Mouse (Mus musculus) heart, embryonic 15.5 days (tissue): Measurements from ENCODE around the gene Lrrc15. TPM values are rescaled to one million over a fixed set of nuclear protein-coding genes. Genes with fewer than 3 reads are reported as not detected.

ENCODE experiments used
- ATAC-seq: fragments of 200-750 bp; cut with Nextera tagmentation; replicated peaks from 2 replicates; pipeline ENCODE4 v1.8.0; 2017; ENCODE audit warnings: low read depth, moderate TSS enrichment; ENCODE audit not compliant: insufficient number of reproducible peaks, insufficient read depth, low FRiP score
- H3K27ac ChIP-seq: fragments of 300-500 bp; sonication (generic); 2 replicates; pipeline ENCODE4 v1.5.1; 2015; ENCODE audit warnings: mild to moderate bottlenecking, inconsistent platforms
- H3K27me3 ChIP-seq: fragments of 300-500 bp; sonication (generic); 2 replicates; pipeline ENCODE4 v1.6.1; 2015; ENCODE audit warnings: inconsistent platforms
- H3K36me3 ChIP-seq: fragments of 300-500 bp; sonication (generic); 2 replicates; pipeline ENCODE4 v1.6.1; 2015; ENCODE audit warnings: mild to moderate bottlenecking, inconsistent platforms
- H3K4me1 ChIP-seq: fragments of 300-500 bp; sonication (generic); replicated peaks from 2 replicates; pipeline ENCODE4 v1.6.1; 2015; ENCODE audit warnings: inconsistent platforms
- H3K4me2 ChIP-seq: fragments of 300-500 bp; sonication (generic); 2 replicates; pipeline ENCODE4 v1.6.1; 2015; ENCODE audit warnings: inconsistent platforms, mild to moderate bottlenecking, moderate library complexity
- H3K4me3 ChIP-seq: fragments of 300-500 bp; sonication (generic); 2 replicates; pipeline ENCODE4 v1.5.1; 2015; ENCODE audit warnings: mild to moderate bottlenecking, inconsistent platforms
- H3K9ac ChIP-seq: fragments of 300-500 bp; sonication (generic); 2 replicates; pipeline ENCODE4 v1.6.1; 2015; ENCODE audit warnings: mild to moderate bottlenecking, inconsistent platforms
- H3K9me3 ChIP-seq: fragments of 300-500 bp; sonication (generic); replicated peaks from 2 replicates; pipeline ENCODE4 v1.6.1; 2016; ENCODE audit warnings: inconsistent platforms
- WGBS: fragments of 180-500 bp; shearing (Covaris S2); methylation state at CpG from one replicate; pipeline ENCODE4 v1.1.7; 2015; ENCODE audit warnings: mixed read lengths; 5-methylcytosine and 5-hydroxymethylcytosine counted together
- polyA plus RNA-seq: library from polyadenylated mRNA; unstranded; fragments of >200 nt; fragmentation: Nextera tagmentation; extraction: Ambion mirVana; gene quantifications from 2 replicates; pipeline ENCODE4 v1.2.1, GENCODE M21; 2015

The Lrrc15 gene
- polyA plus RNA-seq, 1 experiment from 2014 or later = 0.26 TPM

DNA sequence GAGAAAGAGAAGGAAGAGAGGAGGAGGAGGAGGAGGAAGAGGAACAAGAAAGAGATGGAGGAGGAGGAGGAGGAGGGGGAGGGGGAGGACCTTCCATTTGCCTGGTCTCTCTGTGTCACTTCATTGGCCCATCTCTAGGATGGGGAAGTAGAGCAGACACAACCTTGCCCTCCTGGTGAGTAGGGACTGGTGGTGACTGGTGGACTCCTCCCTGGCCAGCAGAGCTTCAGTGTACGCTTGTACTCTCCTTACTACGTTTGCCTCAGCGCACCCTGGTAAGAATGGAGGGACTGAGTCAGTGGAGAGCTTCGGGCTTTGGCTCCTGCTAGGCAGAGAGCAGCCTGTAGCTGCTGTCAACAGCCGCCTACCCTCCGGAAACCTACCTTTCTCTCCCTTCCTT lies 19.6 kb upstream of the Lrrc15 start:
- peaks cover 55% of the 10 kb centered on the region for H3K27me3 ChIP-seq
- H3K9me3 ChIP-seq = no peaks in the 10 kb centered on the region
- H3K36me3 ChIP-seq = no peaks in the 10 kb centered on the region
- H3K9ac ChIP-seq = no peak overlapping the region
- no peak overlapping the region for H3K4me2 ChIP-seq
- H3K4me3 ChIP-seq = no peak overlapping the region
- ATAC-seq = no peak
- H3K4me1 ChIP-seq = no peaks in the 10 kb centered on the region
- no peak overlapping the region for H3K27ac ChIP-seq
- WGBS = 86% methylated on average over 6 of the region's 6 CpGs

DNA sequence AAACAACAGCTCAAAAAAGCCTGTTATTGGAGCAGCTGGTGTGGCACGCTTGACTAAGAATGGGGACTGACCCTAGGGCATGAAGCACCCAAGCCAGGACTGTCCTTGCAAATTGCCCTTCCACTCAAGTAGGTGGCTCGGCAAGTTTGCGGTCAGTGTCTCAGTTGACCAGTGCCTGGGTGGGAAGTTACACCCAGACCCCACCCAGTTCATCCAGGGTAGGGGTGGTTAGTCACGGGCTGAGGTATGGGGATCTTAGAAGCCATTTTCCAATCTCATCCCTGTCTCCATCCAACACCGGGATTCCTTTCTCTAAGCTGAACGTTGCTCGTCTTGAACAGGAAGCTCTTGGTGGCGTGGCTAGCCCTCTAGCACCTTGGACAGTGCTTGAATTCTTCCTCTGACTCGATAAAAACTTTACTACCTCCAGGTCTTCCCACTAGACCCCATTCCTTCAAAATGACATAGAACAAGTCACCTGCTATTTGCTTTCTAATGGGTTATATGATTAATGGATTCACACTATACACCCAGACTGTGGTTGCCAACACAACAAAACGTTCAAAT lies 16.7 kb upstream of the Lrrc15 start:
- ATAC-seq = no peak
- Histone ChIP-seq H3K4me1 (no peaks in the 10 kb centered on the region), H3K27me3 (peaks cover 34% of the 10 kb centered on the region), H3K4me3 (no peak overlapping the region), H3K27ac (no peak overlapping the region), H3K9ac (no peak overlapping the region), H3K9me3 (no peaks in the 10 kb centered on the region), H3K36me3 (no peaks in the 10 kb centered on the region), H3K4me2 (no peak overlapping the region)
- 55% methylated on average over 10 of the region's 10 CpGs for WGBS

DNA sequence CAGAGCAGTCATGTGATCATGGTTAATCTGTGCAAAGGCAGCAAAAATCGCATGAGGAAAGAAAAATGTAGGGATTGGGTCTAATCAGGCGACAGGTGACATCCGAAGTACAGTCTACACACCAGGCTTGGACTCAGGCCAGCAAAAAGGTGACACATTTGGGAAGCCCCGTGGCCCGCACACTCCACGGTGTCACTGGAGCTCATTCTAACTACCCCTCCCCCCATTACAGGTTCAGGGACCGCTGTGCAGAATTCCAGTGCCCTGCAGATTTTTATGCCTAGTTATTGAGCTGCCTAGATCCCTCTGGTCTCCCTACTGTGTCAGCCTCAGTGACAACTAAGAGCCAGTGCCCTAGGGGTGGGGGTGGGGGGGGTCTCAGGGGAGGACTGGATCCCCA lies 14.4 kb upstream of the Lrrc15 start:
- no peak overlapping the region for H3K4me3 ChIP-seq
- ATAC-seq = no peak
- H3K27me3 ChIP-seq = peaks cover 22% of the 10 kb centered on the region
- H3K27ac ChIP-seq = no peak overlapping the region
- no peaks in the 10 kb centered on the region for H3K9me3 ChIP-seq
- H3K4me1 ChIP-seq = no peaks in the 10 kb centered on the region
- no peaks in the 10 kb centered on the region for H3K36me3 ChIP-seq
- WGBS = 78% methylated on average over 7 of the region's 7 CpGs
- no peak overlapping the region for H3K4me2 ChIP-seq
- no peak overlapping the region for H3K9ac ChIP-seq

DNA sequence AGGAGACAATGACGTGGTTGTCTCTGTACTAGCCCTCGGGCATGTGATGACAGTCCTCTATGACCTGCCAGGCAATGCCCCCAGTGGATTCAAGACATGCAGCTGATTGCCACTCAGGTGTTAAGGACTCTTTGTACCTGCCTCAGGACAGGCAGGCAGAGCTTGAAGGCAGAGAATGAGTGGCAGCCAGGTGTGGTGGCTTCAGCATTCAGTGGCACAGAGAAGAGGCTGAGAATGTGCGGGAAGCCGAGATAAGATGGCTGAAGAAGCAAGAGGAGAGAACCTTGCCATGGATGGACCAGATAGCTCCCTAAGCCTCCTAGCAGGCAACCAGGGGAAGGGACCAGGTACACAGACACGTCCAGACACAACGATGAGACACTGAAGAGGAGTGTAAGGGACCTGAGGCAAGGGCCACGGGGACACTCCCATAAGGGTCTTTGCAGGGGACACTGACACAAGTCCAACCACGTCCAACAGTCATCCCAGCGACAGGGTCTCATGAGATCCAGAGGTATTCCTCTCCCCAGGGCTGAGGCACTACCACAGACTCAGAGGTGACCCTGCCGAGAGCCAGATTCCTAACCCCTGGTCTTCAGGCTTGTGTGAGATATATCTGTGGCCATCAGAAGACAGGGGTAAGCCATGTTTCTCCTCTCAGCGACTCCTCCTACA lies 13.7 kb upstream of the Lrrc15 start:
- no peak overlapping the region for H3K27ac ChIP-seq
- H3K4me1 ChIP-seq = no peaks in the 10 kb centered on the region
- no peak for ATAC-seq
- H3K27me3 ChIP-seq = peaks cover 18% of the 10 kb centered on the region
- 79% methylated on average over 11 of the region's 11 CpGs for WGBS
- no peaks in the 10 kb centered on the region for H3K36me3 ChIP-seq
- no peak overlapping the region for H3K4me3 ChIP-seq
- H3K4me2 ChIP-seq = no peak overlapping the region
- no peak overlapping the region for H3K9ac ChIP-seq
- H3K9me3 ChIP-seq = no peaks in the 10 kb centered on the region

DNA sequence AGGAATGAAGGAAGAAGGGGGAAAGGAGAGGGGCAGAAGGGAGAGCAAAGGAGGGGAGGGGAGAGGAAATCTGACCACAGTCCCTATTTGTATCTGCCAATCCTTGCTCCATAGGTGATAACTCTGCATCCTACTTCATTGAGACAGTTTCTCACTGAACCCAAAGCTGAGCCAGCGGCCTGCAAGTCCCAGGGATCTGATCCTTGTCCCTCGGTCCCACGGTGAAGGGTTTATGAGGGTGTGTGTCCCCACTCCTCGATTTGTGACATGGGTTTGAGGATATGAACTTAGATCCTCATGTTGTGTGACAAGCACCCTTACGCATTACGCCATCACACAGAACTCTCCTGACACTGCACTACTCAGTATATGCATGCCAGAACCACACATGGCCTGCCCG lies 12.1 kb upstream of the Lrrc15 start:
- Histone ChIP-seq H3K9ac (no peak overlapping the region), H3K27me3 (peaks cover 9% of the 10 kb centered on the region), H3K4me3 (no peak overlapping the region), H3K9me3 (no peaks in the 10 kb centered on the region), H3K4me2 (no peak overlapping the region), H3K36me3 (no peaks in the 10 kb centered on the region), H3K4me1 (no peaks in the 10 kb centered on the region), H3K27ac (no peak overlapping the region)
- no peak for ATAC-seq
- 85% methylated on average over 7 of the region's 7 CpGs for WGBS

DNA sequence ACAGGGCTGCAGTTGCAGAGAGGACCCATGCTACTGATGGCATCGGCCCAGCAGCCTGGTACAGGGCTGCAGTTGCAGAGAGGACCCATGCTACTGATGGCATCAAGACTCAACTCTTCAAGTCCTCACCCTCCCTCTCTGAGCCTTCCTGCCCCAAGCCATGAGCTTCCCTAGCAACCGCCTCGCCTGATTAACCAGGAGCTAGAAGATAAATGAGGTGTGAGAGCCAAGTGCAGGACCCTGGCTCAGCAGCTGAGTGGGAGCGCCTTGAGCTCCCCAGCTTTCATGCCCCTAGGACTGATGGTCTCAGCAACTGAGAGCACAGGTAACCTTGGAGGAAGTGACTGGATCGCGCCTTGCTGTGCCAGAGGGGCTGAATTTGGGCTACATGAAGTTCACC lies 7.4 kb upstream of the Lrrc15 start:
- H3K4me3 ChIP-seq = no peak overlapping the region

DNA sequence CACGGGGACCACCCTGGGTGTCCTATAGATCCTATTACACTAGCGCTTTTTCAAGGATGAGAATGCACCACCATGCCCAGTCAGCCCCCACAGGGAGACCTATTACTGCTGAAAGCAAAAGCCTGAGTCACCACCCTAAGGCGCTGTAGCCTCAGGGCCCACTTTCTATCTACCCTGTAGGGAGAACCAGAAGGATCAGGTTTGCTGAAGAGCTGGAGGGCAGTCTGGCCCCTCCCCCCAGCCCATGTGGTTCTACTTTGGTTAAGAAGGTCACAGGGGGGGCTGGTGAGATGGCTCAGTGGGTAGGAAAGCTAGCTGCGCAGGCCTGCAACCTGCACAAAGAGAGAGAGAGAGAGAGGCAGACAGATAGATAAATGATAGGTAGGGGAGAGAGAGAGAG lies 2.6 kb upstream of the Lrrc15 start:
- Histone ChIP-seq H3K4me3 (no peak overlapping the region), H3K36me3 (no peaks in the 10 kb centered on the region), H3K4me2 (no peak overlapping the region), H3K27me3 (peaks cover 61% of the 10 kb centered on the region), H3K9ac (no peak overlapping the region), H3K27ac (no peak overlapping the region), H3K9me3 (no peaks in the 10 kb centered on the region), H3K4me1 (peaks cover 15% of the 10 kb centered on the region)
- ATAC-seq = no peak
- WGBS = 57% methylated on average over 4 of the region's 4 CpGs

More for the DNA sequence above, 7.4 kb upstream of the Lrrc15 start:
- 62% methylated on average over 6 of the region's 6 CpGs for WGBS
- H3K9ac ChIP-seq = no peak overlapping the region
- no peak overlapping the region for H3K4me2 ChIP-seq
- no peaks in the 10 kb centered on the region for H3K4me1 ChIP-seq
- H3K27me3 ChIP-seq = peaks cover 18% of the 10 kb centered on the region
- no peaks in the 10 kb centered on the region for H3K36me3 ChIP-seq
- H3K27ac ChIP-seq = no peak overlapping the region
- H3K9me3 ChIP-seq = no peaks in the 10 kb centered on the region
- no peak for ATAC-seq

DNA sequence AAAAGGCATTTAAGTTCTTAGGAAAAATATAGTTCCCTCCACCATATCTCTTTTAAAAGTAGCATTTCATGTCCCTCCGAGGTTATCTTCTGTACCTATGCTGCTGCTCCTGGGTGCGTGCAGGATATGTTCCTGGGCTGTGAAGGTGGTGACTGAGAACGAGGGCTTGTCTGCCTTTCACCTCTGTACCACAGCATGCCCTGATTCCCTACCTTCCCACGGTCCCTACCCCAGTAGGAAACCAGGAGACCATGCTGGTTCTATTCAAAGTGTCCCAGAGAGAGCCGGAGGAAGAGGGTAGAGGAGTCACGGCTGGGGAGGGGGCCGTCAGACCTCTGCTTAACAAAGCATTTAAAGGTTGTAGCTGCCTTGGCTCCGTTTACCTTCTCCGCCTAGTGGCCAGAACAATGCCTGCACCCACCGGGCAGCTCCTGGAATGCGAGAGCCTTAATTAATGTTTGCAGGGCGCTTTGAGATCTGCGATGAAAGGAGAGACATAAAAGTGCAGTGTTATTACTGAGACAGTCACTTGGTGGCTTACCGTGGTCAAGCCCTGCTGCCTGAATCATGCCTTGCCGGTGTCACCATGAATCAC lies 784 bp upstream of the Lrrc15 start:
- ATAC-seq = no peak
- H3K9ac ChIP-seq = no peak overlapping the region
- peak overlapping the region; percentile 53 for H3K4me2 ChIP-seq
- peaks cover 18% of the 10 kb centered on the region for H3K4me1 ChIP-seq
- H3K9me3 ChIP-seq = no peaks in the 10 kb centered on the region
- H3K27me3 ChIP-seq = peaks cover 61% of the 10 kb centered on the region
- WGBS = 2% methylated on average over 15 of the region's 15 CpGs
- H3K4me3 ChIP-seq = peak overlapping the region; percentile 28
- no peak overlapping the region for H3K27ac ChIP-seq
- no peaks in the 10 kb centered on the region for H3K36me3 ChIP-seq

DNA sequence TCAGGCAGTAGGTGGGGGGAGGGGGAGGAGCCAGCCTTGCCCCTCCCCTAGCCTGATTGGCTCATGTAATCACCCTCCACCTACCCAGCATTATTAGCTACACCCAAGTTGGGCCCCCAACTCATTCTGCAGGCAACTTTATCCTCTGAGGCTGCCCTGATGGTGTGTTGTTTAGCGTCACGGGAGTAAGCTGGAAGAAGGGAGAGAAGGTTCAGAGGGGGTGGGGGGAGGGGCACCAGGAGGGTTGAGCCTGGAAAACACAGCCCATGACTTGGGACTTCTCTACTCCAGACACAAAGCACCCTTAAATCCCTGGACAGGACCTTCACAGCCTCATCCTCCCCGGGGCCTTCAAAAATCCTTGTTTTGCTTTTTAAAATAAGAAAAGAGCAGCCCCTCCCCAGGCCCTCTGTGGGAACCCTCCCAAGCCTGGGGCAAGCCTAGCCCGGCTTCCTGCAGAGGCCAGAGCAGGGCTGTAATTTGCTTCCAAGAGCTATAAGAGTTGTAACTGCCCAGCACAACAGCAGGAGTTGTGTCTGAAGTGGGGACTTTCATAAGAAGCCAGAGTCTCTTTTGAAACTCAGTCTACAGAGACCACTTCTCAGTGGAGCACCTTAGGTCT lies 2.3 kb downstream of the Lrrc15 start:
- no peak overlapping the region for H3K27ac ChIP-seq
- peaks cover 46% of the 10 kb centered on the region for H3K27me3 ChIP-seq
- no peak overlapping the region for H3K9ac ChIP-seq
- H3K4me2 ChIP-seq = no peak overlapping the region
- no peak; the same call in 1 of the 2 replicates for ATAC-seq
- H3K9me3 ChIP-seq = no peaks in the 10 kb centered on the region
- 24% methylated on average over 4 of the region's 4 CpGs for WGBS
- peaks cover 20% of the 10 kb centered on the region for H3K4me1 ChIP-seq
- H3K4me3 ChIP-seq = no peak overlapping the region
- H3K36me3 ChIP-seq = no peaks in the 10 kb centered on the region

DNA sequence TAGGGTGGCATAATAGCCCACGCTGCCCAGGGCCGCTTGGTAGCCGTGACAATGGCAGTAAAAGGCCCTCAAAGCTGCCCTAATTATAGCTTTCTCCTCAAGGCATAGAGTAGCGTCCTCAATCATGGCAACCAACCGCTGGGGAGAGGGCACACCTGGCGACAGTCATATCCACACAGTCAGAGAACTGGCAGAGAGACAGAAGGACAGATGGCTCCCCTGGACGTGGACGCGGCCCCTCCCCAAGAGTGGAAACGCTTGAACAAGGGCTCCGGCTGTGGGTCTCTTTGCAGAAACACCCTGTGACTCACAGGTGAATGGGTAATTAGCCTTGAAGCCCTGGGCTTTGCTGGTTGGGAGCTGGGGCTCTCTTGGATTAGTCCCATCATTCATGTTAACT lies 4.7 kb downstream of the Lrrc15 start:
- no peaks in the 10 kb centered on the region for H3K9me3 ChIP-seq
- H3K4me3 ChIP-seq = no peak overlapping the region
- no peak overlapping the region for H3K27ac ChIP-seq
- H3K9ac ChIP-seq = no peak overlapping the region
- no peak for ATAC-seq
- H3K4me2 ChIP-seq = no peak overlapping the region
- peaks cover 23% of the 10 kb centered on the region for H3K27me3 ChIP-seq
- WGBS = 77% methylated on average over 11 of the region's 11 CpGs
- H3K36me3 ChIP-seq = no peaks in the 10 kb centered on the region
- H3K4me1 ChIP-seq = peaks cover 18% of the 10 kb centered on the region

DNA sequence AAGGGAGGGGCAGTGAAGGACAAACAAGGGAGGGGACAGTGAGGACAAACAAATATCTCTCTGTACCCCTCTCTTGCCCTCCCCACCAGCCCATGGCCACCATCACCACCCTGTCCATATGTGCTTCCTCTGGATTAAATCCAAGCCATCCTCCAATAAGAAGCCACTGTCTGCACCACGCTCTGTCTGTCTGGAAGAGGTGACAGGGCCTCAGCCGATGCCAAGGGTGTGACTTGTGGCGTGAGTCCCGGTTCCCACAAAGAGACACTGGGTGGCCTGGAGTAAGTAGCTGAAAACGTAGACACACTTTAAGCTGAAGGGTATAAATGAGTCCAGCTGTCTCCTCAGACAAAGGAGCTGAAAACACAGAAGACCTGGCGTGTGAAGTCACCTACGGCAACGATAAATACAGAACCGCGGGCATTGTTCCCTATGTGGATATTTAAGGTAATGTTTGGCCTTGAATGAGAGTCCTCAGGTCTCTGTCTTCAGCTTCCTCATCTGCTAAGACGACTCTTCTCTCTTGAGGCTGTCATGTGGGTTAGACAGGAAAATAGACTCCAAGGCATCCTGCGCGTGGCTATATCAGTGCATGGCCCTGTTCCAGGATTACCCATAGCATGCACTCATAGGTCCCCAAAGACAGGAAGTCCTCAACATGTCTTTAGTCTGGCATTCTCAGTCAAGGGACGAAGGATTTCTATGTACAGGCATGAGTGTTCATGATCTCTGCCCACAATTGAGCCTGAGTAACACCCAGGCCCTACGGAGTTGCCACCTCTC lies 7.3 kb downstream of the Lrrc15 start:
- no peak overlapping the region for H3K4me3 ChIP-seq
- H3K4me2 ChIP-seq = no peak overlapping the region
- no peak for ATAC-seq
- no peak overlapping the region for H3K9ac ChIP-seq
- H3K36me3 ChIP-seq = no peaks in the 10 kb centered on the region
- H3K4me1 ChIP-seq = peaks cover 13% of the 10 kb centered on the region; the same call in 1 of the 2 replicates
- no peaks in the 10 kb centered on the region for H3K27me3 ChIP-seq
- 61% methylated on average over 15 of the region's 15 CpGs for WGBS
- no peaks in the 10 kb centered on the region for H3K9me3 ChIP-seq
- no peak overlapping the region for H3K27ac ChIP-seq
